Mouse (Mus musculus) heart, embryonic 10.5 days (tissue): ENCODE measurements at regions not wholly inside any gene's neighbourhood (a gene's known extent, or its start where the extent isn't known, plus 50 kb on each side); places are given as distances from the start of the nearest gene placed in this dataset.

Experiments
- DNase-seq: peaks from one replicate; pipeline ENCODE4 v3.0.0-alpha.2; 2017; ENCODE audit warnings: low spot score
- H3K27ac ChIP-seq: fragments of 300-500 bp; sonication (generic); 2 replicates; pipeline ENCODE4 v1.5.1; 2016; ENCODE audit warnings: mild to moderate bottlenecking
- H3K27me3 ChIP-seq: fragments of 300-500 bp; sonication (generic); 2 replicates; pipeline ENCODE4 v1.6.1; 2016; ENCODE audit warnings: mild to moderate bottlenecking; ENCODE audit not compliant: poor library complexity, insufficient read depth, severe bottlenecking
- H3K36me3 ChIP-seq: fragments of 300-500 bp; sonication (generic); 2 replicates; pipeline ENCODE4 v1.6.1; 2016; ENCODE audit warnings: mild to moderate bottlenecking, moderate library complexity
- H3K4me1 ChIP-seq: fragments of 300-500 bp; sonication (generic); 2 replicates; pipeline ENCODE4 v1.6.1; 2016; ENCODE audit warnings: mild to moderate bottlenecking
- H3K4me3 ChIP-seq: fragments of 300-500 bp; sonication (generic); 2 replicates; pipeline ENCODE4 v1.5.1; 2016; ENCODE audit warnings: mild to moderate bottlenecking, moderate library complexity
- H3K9me3 ChIP-seq: fragments of 300-500 bp; sonication (generic); 2 replicates; pipeline ENCODE4 v1.6.1; 2016; ENCODE audit warnings: mild to moderate bottlenecking, moderate library complexity
- WGBS: fragments of 180-500 bp; shearing (Covaris S2); methylation state at CpG from one replicate; pipeline ENCODE4 v1.1.7; 2016; 5-methylcytosine and 5-hydroxymethylcytosine counted together

- Histone ChIP-seq H3K27me3 (peaks cover 73% of the 10 kb centered on the region), H3K4me1 (peaks cover 34% of the 10 kb centered on the region), H3K27ac (peak overlapping the region; percentile 56; the same call in 1 of the 2 replicates), H3K4me3 (peak overlapping the region; percentile 89), H3K9me3 (no peaks in the 10 kb centered on the region), H3K36me3 (no peaks in the 10 kb centered on the region)
- WGBS, result 1% methylated on average over 40 of the region's 40 CpGs
- DNase-seq, result peak; percentile 84
These were observed 180.3 kb upstream of the Mkln1 start for GRCm38 (mm10) chr6:31218139-31218750.

GRCm38 (mm10) chr6:31218880-31219279, 179.7 kb upstream of the Mkln1 start:
- Histone ChIP-seq H3K4me1 (peaks cover 34% of the 10 kb centered on the region), H3K9me3 (no peaks in the 10 kb centered on the region), H3K27ac (no peak overlapping the region), H3K4me3 (peak overlapping the region; percentile 89), H3K27me3 (peaks cover 77% of the 10 kb centered on the region), H3K36me3 (no peaks in the 10 kb centered on the region)
- DNase-seq, result no peak
- WGBS, result 38% methylated on average over 8 of the region's 8 CpGs

- Histone ChIP-seq H3K4me1 (peaks cover 34% of the 10 kb centered on the region), H3K4me3 (peak overlapping the region; percentile 66), H3K27me3 (peaks cover 75% of the 10 kb centered on the region), H3K9me3 (no peaks in the 10 kb centered on the region), H3K36me3 (no peaks in the 10 kb centered on the region), H3K27ac (peak overlapping the region; percentile 84)
- DNase-seq, result no peak
- WGBS, result 32% methylated on average over 3 of the region's 3 CpGs
These were observed 178.8 kb upstream of the Mkln1 start for GRCm38 (mm10) chr6:31219736-31220135.

GRCm38 (mm10) chr6:31220184-31220931, 178.2 kb upstream of the Mkln1 start:
- Histone ChIP-seq H3K27me3 (peaks cover 69% of the 10 kb centered on the region), H3K4me1 (peaks cover 34% of the 10 kb centered on the region), H3K4me3 (peak overlapping the region; percentile 66), H3K27ac (peak overlapping the region; percentile 84), H3K9me3 (no peaks in the 10 kb centered on the region), H3K36me3 (no peaks in the 10 kb centered on the region)
- 3% methylated on average over 30 of the region's 30 CpGs for WGBS
- DNase-seq, result peak; percentile 79

GRCm38 (mm10) chr6:31221490-31221889, 177.0 kb upstream of the Mkln1 start:
- no peak for DNase-seq
- Histone ChIP-seq H3K9me3 (no peaks in the 10 kb centered on the region), H3K36me3 (no peaks in the 10 kb centered on the region), H3K27ac (no peak overlapping the region), H3K4me1 (peaks cover 33% of the 10 kb centered on the region), H3K27me3 (peaks cover 59% of the 10 kb centered on the region), H3K4me3 (no peak overlapping the region)
- 40% methylated on average over 10 of the region's 10 CpGs for WGBS

GRCm38 (mm10) chr6:31222024-31222579, 176.4 kb upstream of the Mkln1 start:
- 79% methylated on average over 6 of the region's 6 CpGs for WGBS
- H3K36me3 ChIP-seq, result no peaks in the 10 kb centered on the region

GRCm38 (mm10) chr6:31227406-31227805, 171.1 kb upstream of the Mkln1 start:
- Histone ChIP-seq H3K27me3 (peaks cover 7% of the 10 kb centered on the region; the same call in 1 of the 2 replicates), H3K36me3 (no peaks in the 10 kb centered on the region), H3K4me1 (no peaks in the 10 kb centered on the region), H3K4me3 (no peak overlapping the region), H3K9me3 (no peaks in the 10 kb centered on the region), H3K27ac (no peak overlapping the region)
- no peak for DNase-seq
- WGBS, result 54% methylated on average over 5 of the region's 5 CpGs

More at GRCm38 (mm10) chr6:31222024-31222579, 176.4 kb upstream of the Mkln1 start:
- Histone ChIP-seq H3K27ac (no peak overlapping the region), H3K4me1 (peaks cover 26% of the 10 kb centered on the region), H3K9me3 (no peaks in the 10 kb centered on the region), H3K27me3 (peaks cover 53% of the 10 kb centered on the region), H3K4me3 (no peak overlapping the region)
- DNase-seq, result no peak

GRCm38 (mm10) chr6:31228061-31228460, 170.5 kb upstream of the Mkln1 start:
- H3K4me3 ChIP-seq, result no peak overlapping the region
- H3K4me1 ChIP-seq, result no peaks in the 10 kb centered on the region
- no peak for DNase-seq
- H3K36me3 ChIP-seq, result no peaks in the 10 kb centered on the region
- 70% methylated on average over 1 of the region's 1 CpGs for whole genome bisulfite sequencing
- no peak overlapping the region for H3K27ac ChIP-seq
- H3K9me3 ChIP-seq, result no peaks in the 10 kb centered on the region
- peaks cover 6% of the 10 kb centered on the region; the same call in 1 of the 2 replicates for H3K27me3 ChIP-seq

GRCm38 (mm10) chr6:31231821-31232220, 166.7 kb upstream of the Mkln1 start:
- Histone ChIP-seq H3K4me1 (no peaks in the 10 kb centered on the region), H3K27ac (no peak overlapping the region), H3K9me3 (no peaks in the 10 kb centered on the region), H3K4me3 (no peak overlapping the region), H3K36me3 (no peaks in the 10 kb centered on the region), H3K27me3 (no peaks in the 10 kb centered on the region)
- WGBS, result 86% methylated on average over 4 of the region's 4 CpGs
- DNase-seq, result no peak

GRCm38 (mm10) chr6:31233252-31233993, 165.1 kb upstream of the Mkln1 start:
- H3K9me3 ChIP-seq, result no peaks in the 10 kb centered on the region
- H3K4me3 ChIP-seq, result no peak overlapping the region
- DNase-seq, result no peak
- H3K36me3 ChIP-seq, result no peaks in the 10 kb centered on the region
- no peak overlapping the region for H3K27ac ChIP-seq
- H3K27me3 ChIP-seq, result no peaks in the 10 kb centered on the region
- no peaks in the 10 kb centered on the region for H3K4me1 ChIP-seq
- 67% methylated on average over 18 of the region's 18 CpGs for WGBS

- Histone ChIP-seq H3K4me1 (peaks cover 4% of the 10 kb centered on the region; the same call in 1 of the 2 replicates), H3K27ac (no peak overlapping the region), H3K27me3 (peaks cover 6% of the 10 kb centered on the region; the same call in 1 of the 2 replicates), H3K4me3 (no peak overlapping the region), H3K9me3 (no peaks in the 10 kb centered on the region), H3K36me3 (no peaks in the 10 kb centered on the region)
- WGBS, result 3% methylated on average over 9 of the region's 9 CpGs
- DNase-seq, result no peak
These were observed 158.5 kb upstream of the Mkln1 start for GRCm38 (mm10) chr6:31240051-31240450.

- Histone ChIP-seq H3K27me3 (no peaks in the 10 kb centered on the region), H3K4me1 (no peaks in the 10 kb centered on the region), H3K9me3 (no peaks in the 10 kb centered on the region), H3K4me3 (no peak overlapping the region), H3K36me3 (no peaks in the 10 kb centered on the region), H3K27ac (no peak overlapping the region)
- DNase-seq, result no peak
- 72% methylated on average over 2 of the region's 2 CpGs for WGBS
These were observed 148.0 kb upstream of the Mkln1 start for GRCm38 (mm10) chr6:31250526-31250925.
